Mouse (Mus musculus) liver, embryonic 14.5 days (tissue): ENCODE data around the gene 1190002N15Rik.

ENCODE experiments used
- CTCF ChIP-seq: IDR thresholded peaks from 2 replicates; pipeline ENCODE4 v1.5.1; 2016; ENCODE audit warnings: antibody characterized with exemption, low read depth, control low read depth
- EP300 ChIP-seq: IDR thresholded peaks from 2 replicates; pipeline ENCODE4 v1.6.1; 2016; ENCODE audit warnings: antibody characterized with exemption, low read depth

- TF ChIP-seq CTCF: no peak
- TF ChIP-seq EP300: no peak
Measured at GRCm38 (mm10) chr9:94475973-94476372, 61.9 kb downstream of the 1190002N15Rik start.
